Mouse (Mus musculus): ENCODE results near the gene Fmnl2. TPM values are rescaled to one million over a fixed set of nuclear protein-coding genes. Genes with fewer than 3 reads are reported as not detected.

Gene Fmnl2
- total RNA-seq, 2 experiments from 2014 or later = 4.4 to 5.7 TPM

DNA sequence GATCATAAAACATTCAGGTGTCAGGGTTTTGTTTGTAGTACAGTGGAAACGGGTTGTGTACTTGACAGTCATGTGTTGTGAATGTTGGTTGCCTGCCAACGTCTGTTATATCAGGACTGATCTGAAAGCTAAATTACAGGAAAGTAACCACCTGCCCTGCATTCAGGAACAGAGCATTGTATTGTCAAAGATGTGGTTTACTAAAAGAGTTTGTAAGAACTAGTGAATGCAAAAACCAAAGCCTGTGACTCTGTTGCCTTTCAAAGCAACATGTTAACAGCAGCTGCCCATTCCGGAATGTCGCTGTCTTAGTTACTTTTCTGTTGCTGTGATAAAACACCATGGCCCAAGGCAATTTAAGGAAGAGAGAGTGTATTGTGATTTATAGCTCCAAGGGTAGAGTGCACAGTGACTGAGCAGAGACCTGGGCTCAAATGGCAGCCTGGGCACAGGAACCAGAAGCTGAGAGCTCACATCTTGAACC lies 121.7 kb downstream of the Fmnl2 start:
- ATAC-seq (replicated peaks; ENCODE audit: poor library complexity, severe bottlenecking) = no peak; the same call in 1 of the 2 replicates

DNA sequence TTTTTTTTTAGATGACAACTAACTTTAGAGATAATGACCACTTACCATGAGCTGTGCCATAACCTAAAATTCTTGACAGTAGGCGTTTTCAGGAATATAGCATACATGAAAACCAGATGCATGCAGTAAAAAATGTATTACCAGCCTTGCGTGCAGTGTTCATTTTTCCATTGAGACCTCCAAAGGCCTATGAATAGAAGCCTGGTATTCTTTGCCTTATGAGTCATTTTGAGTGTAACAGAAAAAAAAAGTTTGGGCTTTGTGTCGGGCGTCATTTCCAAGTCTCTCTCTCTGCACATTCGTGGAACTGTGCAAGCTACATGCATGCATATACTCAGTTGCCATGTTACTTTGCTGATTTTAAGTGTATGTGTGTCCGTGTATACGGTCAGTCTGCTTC lies 123.5 kb downstream of the Fmnl2 start:
- no peak for ATAC-seq (replicated peaks; ENCODE audit: poor library complexity, severe bottlenecking)

DNA sequence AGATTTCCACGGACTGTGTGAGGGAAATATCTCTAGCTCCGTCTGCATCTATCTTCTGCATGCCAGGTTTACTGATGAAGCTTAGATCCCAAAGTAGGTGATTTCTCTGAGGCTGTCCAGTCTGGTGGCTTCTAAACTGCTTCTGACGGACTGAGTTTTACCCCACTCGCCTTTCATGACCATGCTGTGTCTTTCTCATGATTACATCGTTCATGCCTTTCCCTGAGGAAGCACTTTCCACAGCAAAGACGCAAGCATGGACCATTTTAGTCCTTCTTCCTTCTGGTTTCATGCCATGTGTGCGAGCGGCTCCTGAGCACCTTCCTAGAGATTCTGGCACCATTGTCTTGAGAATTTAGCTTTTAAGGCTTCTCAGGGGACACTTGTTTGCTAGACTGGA lies 123.9 kb downstream of the Fmnl2 start:
- ATAC-seq (replicated peaks; ENCODE audit: poor library complexity, severe bottlenecking) = no peak

DNA sequence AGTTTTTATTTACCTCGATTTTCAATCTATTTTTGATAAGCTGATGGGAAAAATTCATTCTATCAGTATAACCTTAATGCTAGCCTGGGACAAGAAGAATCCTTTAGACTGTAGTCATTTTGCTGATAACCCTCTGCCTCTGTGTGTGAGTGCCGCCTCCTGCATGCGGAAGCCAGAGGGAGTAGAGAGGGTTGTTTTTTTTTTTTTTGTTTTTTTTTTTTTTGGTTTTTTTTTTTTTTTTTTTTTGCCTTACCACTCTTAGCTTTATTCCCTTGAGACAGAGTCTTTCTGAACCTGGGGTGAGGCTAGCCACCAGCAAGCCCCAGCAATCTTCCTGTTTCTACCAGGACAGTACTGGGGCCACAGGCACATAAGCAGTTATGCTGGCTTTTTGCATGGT lies 124.8 kb downstream of the Fmnl2 start:
- ATAC-seq (replicated peaks; ENCODE audit: poor library complexity, severe bottlenecking) = no peak

DNA sequence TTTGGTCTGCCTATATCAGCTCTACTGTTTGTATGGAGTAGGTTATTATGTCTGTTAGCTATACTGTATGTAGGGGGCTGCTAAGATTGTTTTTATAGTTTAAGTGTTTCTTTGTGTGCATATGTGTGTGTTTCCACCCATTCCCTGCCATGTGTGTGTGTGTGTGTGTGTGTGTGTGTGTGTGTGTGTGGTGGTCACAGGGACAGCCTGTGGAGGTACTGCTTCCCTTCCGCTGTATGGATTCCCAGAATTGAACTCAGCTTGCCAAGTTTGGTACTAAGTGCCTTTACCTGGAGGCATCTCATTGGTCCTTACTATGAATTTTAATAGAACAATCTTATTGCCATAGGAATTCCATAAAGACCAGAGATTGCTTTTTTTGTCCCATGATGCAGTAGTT lies 126.9 kb downstream of the Fmnl2 start:
- ATAC-seq (replicated peaks; ENCODE audit: poor library complexity, severe bottlenecking) = no peak

DNA sequence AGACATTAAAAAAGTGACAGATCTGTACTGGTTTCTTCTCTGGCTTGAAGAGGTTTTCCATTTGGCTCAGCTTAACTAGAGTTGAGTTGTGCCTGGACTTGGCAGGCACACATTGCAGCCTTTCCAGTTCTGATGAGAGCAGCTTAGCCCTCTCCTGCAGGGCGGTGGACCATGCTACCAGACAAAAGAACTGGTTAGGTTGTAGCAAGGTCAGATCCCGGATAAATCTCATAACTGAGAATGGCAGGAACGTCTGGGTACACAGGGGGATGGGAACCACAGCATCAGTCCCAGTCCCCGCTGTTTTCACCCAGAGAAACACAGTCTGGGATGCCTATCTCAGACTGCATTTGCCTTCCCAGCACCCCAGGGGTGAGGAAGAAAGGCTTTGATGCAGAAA lies 127.5 kb downstream of the Fmnl2 start:
- no peak for ATAC-seq (replicated peaks; ENCODE audit: poor library complexity, severe bottlenecking)

DNA sequence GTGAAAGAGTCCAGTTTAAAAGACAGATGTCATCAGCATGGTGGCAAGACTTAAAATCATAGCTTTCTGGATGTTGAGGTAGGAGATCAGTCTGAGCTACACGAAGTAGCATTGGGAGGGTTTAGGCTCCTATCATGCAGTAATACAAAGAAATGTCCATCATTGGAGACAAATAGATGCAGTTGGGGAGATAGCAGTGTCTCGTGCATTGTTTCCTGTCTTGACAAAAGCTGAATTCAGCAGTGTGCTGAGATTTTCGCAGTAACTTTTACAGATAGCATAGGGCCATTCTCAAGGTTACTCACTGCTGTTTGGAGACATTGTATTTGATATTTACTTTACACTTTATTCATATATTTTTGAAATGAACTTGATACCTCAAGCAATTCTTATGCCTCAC lies 128.7 kb downstream of the Fmnl2 start:
- no peak for ATAC-seq (replicated peaks; ENCODE audit: poor library complexity, severe bottlenecking)

DNA sequence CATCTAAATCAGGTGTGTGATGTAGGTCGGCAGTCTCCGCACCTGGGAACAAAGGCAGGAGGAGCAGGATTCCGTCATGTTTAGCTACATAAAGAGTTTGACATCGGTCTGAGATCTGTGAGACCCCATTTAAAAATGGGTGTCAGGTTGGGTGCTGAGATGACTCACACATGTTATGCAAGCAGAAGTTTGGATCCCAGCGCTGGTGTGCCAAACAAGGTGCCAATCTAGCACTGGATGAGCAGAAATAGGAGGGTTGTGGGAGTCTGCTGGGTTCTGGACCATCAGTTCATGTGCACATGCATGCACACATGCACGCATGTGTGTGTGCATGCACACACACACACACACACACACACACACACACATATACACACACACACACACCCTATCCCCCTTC lies 129.4 kb downstream of the Fmnl2 start:
- ATAC-seq (replicated peaks; ENCODE audit: poor library complexity, severe bottlenecking) = no peak

DNA sequence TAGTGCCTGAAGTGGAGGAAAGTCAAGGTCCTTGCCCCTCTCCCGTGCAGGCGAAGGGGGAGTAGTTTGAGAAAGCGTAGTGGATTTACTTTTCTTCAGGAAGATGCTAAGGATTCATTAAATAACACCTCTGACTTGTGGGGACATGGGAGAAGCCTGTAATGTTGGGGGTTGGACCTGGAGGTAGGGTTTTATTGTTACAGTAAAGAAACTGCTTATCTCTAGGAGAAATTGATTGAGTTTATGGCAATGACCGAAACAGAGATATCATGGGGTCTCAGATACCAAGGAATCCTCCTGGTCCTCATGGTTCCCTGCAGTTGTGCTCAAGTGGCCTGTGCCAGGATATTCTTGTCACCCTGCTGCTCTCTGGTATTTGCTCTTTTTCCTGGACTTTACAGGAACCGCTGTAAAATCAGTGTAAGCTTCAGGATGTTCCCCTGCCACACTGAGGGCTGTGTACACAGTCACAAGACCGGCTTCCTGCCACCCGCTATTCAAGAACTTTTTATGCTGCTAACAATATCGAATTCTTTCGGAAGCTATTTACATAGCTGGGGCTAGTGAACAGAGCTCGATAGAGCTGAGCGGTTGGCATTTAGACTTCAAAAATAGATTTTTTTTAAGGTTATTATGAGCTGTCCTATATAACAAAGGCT lies 130.1 kb downstream of the Fmnl2 start:
- no peak for ATAC-seq (replicated peaks; ENCODE audit: poor library complexity, severe bottlenecking)

DNA sequence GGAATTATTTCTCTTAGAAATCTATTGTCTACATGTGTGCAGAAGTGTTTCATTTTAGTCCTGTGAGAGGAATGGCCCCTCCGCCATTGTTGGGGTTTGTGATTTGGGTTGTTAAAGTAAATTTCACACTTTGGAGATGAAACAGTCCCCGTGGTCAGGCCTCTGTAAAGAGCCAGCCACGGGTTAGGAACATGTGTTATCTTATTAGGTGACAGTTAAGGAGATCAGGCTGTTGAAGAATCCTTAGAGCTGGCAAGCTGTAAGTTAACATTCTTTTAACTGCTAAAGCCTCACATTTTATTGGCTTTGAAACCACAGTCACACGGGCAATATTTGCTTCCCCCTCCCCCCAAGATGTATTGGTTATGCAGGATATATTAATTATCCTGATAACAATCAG lies 131.7 kb downstream of the Fmnl2 start:
- ATAC-seq (replicated peaks; ENCODE audit: poor library complexity, severe bottlenecking) = no peak

DNA sequence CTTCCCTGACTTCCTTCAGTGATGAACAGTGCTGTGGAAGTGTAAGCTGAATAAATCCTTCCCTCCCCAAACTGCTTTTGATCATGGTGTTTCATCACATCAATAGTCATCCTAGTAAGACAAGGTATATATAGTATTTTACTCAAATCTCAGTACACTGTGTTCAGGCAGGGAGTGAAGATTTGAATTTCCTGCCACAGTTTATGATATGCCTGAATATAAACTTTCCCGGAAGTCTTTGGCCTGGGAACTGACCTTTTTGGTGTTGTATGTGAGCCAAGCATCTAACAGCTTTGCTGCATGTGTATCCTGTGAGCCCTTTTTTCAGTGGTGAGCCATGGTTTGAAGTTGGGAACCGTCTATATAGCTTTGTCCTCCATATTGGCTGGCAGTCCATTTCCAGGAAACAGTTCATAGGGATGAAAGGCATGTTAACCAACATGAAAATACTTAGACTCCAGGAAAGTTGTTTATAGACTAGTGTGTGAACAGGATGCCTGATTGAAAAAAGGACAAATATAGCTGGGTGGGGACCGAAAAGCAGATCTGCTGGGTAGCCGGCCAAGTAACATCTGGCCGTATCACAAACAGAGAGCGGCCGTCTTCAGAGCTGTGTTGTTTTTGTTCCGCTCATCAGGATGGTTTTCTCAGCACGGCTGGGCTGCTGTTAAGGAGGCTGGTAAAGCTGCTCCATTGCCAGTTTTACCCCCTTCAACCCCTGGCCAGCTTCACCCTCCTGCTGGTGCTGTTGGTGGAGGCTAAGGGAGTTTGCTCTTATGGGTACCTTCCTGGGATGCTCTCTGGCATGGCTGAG lies 133.4 kb downstream of the Fmnl2 start:
- no peak for ATAC-seq (replicated peaks; ENCODE audit: poor library complexity, severe bottlenecking)

DNA sequence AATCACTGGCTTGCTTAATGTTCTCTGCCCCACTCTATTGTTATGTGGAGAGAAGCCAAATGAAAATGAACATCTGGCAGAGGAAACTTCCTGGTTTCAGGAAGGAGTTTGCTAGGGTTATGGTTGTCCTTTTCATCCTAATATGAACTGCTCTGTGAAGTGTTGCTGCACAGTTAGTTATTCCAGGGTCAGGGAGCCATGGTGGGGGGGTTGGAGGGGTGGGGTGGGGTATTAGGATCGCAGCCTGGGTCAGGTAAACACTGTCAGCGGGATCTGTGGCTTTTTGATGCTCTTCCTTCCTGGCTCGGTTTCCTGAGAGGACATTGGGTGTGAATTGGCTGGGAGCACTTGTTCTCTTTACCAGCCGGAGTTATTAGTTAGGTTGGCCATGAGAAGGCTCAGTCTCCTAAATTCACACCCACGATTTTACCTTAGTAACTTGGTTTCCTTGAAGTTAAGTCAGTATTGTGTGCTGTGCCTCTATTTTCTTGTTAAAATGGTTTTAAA lies 134.1 kb downstream of the Fmnl2 start:
- ATAC-seq (replicated peaks; ENCODE audit: poor library complexity, severe bottlenecking) = no peak

DNA sequence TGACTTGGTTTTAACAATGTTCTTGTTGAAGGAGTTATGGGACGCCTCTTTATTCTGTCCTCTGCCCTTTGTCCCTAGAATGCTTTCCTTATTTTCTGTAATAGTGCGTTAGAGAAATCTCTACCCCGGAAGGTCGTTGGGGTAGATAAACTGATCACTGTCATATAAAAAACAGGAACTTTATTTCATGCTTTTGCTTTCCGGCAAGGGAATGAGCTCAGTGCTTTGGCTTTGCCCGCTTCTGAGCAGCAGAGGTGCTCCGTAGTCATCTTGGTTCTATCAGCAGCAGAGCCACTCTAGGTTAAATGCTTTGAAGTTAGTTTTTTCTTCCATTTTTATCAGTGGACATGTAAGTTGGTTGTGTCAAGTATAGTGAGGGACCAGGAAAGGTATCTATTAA lies 135.6 kb downstream of the Fmnl2 start:
- peak; percentile 51; the same call in 1 of the 2 replicates for ATAC-seq (replicated peaks; ENCODE audit: poor library complexity, severe bottlenecking)

DNA sequence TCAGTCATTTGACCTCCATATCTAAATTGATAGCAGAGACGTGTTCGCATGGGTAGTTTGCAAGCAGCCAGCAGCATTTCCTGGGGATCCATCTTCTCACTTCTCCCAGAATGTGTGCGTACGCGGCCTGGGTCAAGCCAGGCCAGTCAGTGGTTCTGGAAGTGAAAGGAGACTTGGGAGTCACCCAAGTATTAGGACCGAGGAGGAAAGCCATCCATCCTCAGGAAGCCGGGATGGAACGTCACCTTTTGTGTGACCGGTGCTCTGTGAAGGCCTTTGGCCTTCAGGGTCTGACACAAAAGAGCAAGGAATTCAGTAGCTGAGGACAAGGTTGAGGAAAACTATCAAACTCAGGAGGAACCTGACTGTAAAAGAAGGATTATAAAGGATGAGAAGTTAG lies 136.9 kb downstream of the Fmnl2 start:
- no peak for ATAC-seq (replicated peaks; ENCODE audit: poor library complexity, severe bottlenecking)

DNA sequence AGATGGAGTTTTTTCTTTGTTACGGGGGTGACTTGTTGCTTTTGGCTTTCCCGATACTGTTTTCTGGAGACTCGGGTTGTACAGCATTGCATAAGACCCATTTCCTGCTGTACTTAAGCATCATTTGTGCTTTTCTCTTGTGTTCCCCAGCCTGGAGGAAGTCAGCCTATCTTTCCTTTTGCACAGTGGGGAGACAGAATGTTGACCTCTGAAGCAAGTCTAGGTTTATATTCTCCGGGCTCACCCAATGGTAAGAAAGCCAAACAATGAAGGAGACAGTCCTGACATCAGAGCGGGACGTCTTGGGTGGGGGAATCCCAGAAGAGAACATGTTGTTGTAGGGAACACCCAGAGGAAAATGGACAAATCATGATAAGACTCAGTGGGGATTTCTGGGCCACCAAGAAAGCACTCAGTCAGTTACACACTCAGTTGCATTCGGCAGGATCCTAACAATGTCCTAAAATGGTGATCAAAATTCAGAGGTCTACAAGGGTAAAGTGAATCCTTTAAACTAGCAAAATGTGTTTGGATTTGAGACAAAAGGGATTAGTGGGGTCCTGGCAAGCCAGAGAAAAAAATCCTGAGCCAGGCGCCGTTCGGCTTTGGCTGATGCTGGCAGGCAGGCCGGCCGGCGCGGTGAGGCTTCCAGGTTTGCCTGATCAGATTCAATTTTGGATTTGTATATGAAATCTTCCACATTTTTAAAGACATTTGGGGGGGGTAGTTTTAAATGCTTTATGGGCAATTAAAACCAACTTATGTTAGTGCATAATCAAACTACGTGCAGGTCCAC lies 140.5 kb downstream of the Fmnl2 start:
- ATAC-seq (replicated peaks; ENCODE audit: poor library complexity, severe bottlenecking) = peak; percentile 40

DNA sequence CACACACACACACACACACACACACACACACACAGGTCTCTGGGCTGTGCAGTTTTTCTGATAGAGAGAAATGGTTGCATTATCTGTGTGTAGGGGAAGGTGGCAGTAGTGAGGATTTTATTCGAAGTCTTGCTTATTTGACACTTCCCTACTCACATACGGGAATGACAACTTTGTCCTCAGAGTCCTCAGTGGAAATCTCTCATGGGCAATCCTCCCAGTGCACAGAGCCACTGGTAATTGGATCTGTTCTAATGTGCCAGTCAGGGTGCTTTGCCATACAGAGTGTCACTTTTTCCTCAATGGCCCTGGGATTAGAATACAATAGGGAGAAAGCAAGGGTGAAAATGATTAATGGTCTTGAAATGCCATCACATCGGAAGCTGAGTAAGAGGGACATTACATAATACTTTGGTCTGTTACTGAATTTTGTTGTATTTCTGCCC lies 141.9 kb downstream of the Fmnl2 start:
- ATAC-seq (replicated peaks; ENCODE audit: poor library complexity, severe bottlenecking) = peak; percentile 65

DNA sequence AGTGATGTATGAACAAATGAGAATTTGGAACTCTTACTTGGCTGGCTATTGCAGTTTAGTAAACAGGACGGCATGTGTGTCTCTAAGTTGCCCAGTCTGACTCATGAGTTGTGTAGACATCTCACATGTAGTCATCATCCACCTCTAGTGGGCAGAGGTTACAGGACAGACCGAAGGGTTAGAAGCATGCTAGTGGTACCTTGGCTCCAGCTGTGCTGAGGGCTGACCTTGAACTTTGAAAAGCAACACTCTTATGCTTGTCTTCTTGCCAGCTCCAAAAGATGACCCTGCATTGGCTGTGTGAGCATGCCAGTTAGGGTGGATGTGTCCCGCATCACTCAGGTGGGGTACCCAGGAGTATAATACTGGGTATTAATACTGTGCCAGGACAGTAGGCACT lies 142.8 kb downstream of the Fmnl2 start:
- ATAC-seq (replicated peaks; ENCODE audit: poor library complexity, severe bottlenecking) = peak; percentile 18

DNA sequence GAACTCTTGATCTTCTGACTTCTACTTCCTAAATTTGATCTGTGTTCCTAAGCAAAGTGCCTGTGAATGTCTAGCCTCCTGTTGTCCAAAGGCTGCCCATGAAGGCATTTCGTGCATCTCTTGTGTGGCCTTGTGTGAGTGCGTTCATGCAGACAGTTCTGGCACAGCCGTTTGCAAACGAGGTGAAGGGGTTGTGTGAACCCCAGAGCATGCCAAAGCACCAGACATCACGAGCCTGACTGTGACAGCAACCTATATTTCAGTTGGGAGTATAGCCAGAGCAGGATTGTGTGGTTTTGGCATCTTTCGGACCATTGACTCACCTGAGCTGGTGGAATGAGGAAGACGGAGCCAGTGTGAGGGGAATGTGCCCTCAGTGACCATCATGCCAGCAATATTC lies 148.5 kb downstream of the Fmnl2 start:
- ATAC-seq (replicated peaks; ENCODE audit: poor library complexity, severe bottlenecking) = no peak

DNA sequence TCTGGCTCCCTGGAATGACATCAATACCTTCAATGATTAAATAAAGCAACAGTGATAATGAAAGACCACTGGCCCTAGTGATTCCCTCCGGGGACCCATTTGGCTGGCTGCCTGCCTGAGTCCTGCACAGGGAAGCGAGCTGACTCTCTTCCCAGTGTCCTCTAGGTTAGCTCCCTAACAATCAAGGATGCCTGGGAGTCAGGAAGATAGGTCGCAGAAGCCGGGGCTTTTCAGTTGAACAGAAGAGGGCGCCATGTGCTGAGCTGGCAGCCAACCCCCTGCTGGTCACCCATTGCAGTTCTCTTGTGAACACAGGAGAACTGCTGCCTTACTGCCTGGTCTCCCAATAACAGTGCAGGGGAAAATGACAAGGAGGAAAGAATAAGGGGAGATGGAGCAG lies 149.5 kb downstream of the Fmnl2 start:
- ATAC-seq (replicated peaks; ENCODE audit: poor library complexity, severe bottlenecking) = peak; percentile 87

DNA sequence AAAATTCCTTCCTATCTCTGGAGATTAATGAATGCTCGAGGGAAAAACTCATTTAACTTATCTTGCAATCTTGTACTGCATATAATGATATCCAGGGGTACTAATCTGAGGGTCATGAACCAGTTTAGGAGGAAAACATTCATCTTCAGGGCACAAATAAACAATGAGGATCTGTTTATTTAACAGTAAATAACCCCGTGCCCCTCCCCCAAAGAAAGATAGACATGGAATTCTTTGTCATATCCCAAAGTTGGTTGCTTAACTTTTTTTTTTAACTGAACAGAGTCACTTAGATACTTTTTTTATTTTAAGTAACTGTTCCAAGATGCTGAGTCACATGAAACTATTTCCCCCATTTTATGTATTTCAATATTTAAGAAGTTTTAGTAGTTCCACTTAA lies 155.4 kb downstream of the Fmnl2 start:
- no peak for ATAC-seq (replicated peaks; ENCODE audit: poor library complexity, severe bottlenecking)

DNA sequence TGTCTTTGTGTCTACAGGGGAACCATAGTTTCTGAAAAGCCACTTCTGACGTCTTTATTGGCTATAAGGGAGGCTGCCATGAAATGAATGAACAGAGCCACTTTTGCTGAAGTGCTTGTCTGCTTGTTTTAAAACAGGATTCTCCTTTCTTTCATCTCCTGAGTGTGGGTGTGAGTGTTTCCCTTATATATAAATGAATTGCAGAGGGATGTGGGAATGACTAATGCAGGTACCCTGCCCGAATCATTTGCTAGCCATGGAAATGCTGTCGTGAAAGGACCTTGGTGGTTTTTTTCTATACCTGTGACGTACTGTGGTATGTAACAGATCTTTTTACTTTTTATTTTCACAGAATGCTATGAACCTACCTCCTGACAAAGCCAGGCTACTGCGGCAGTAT lies 156.8 kb downstream of the Fmnl2 start:
- ATAC-seq (replicated peaks; ENCODE audit: poor library complexity, severe bottlenecking) = no peak

All from granulocyte monocyte progenitor cell, adult 5-6 weeks (primary cell).